Mouse (Mus musculus) embryo, embryonic 10 days (tissue): ENCODE measurements around the gene Dhps.
"Not testable (repeated sequence)": the region's sequence is repeated elsewhere in the genome, so short reads cannot be mapped to it uniquely, and the experiment has no call there.

Source experiments
- DNase-seq: peaks from one replicate; pipeline ENCODE4 v3.0.0-alpha.2; 2015; ENCODE audit warnings: low spot score

The Dhps gene

GRCm38 (mm10) chr8:85062603-85063002, 9.0 kb upstream of the Dhps start:
- no peak for DNase-seq

DNA sequence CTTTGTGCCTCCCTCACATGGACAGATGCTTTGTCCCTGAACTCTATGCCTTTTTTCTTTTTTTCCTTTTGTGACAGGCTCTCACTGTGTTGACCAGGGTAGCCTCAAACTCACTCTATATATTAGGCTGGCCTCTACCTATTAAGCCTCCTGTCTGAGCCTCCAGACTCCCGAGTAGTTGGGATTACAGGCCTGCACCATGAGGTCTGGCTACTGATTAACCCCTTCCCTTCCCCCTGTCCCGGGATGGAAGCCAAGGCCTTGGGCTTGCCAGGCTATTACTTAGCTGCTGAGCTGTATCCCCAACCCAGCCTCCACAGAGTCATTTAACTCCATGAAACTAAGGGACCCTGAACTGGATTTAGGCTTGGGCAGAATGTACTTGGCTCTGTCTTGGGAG, 6.3 kb upstream of the Dhps start:
- DNase-seq = no peak

GRCm38 (mm10) chr8:85067155-85067554, 4.4 kb upstream of the Dhps start:
- no peak for DNase-seq

- DNase-seq = no peak
Observed at GRCm38 (mm10) chr8:85067982-85068381, 3.6 kb upstream of the Dhps start, which contains the start of gene Gm5741. TSS of gene Gm5741 (minus strand) at chr8:85067982.

GRCm38 (mm10) chr8:85071041-85071440, 516 bp upstream of the Dhps start:
- DNase-seq = peak; percentile 23

- DNase-seq = no peak
Observed at GRCm38 (mm10) chr8:85072364-85072929, 890 bp downstream of the Dhps start.

DNA sequence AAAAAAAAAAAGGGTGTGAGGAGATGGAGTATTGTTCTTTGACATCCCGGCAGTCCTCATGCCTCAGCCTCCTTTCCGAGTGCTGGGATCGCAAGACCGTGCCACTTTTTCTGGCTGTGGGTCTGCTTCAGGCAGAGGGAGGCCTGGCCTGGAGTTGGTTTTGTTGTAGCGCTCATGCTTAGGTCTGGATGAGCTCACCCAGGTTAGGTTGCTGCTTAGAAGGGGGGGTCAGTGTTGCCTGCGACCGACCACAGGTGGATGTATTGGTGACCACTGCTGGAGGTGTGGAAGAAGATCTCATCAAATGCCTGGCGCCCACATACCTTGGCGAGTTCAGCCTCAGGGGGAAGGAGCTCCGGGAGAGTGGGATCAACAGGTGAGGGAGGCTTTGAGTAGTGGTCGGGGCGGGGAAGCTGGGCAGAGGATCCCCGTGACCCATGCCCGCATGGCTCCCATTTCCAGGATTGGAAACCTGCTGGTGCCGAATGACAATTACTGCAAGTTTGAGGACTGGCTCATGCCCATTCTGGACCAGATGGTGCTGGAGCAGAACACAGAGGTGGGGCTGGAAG, 1.6 kb downstream of the Dhps start:
- no peak for DNase-seq

DNA sequence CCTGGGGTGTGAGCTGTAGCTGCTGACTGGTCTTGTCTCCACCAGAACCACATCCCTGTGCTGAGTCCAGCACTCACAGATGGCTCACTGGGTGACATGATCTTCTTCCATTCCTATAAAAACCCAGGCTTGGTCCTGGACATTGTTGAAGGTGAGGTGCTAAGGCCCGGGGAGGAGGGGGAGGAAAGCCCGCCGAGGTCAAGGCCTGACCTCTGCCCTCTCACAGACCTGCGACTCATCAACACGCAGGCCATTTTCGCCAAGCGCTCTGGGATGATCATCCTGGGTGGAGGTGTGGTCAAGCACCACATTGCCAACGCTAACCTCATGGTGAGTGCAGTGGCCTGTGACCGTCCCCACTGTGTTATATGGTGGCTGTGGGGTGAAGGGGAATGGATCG, 2.6 kb downstream of the Dhps start:
- no peak for DNase-seq

DNA sequence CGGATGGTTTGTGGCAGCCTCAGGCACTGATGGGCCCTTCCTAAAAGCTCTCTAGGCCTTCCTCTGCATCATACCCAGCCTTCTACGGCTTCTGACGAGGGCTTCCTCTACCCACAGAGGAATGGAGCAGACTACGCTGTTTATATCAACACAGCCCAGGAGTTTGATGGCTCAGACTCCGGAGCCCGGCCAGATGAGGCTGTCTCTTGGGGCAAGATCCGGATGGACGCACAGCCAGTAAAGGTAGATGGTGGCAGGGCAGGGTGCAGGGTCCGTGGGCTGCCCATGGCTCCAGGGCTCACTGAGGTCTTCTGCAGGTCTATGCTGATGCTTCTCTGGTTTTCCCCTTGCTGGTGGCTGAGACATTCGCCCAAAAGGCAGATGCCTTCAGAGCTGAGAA, 3.1 kb downstream of the Dhps start:
- no peak for DNase-seq

GRCm38 (mm10) chr8:85076001-85076400, 4.4 kb downstream of the Dhps start:
- DNase-seq = peak; percentile 64

- peak; percentile 94 for DNase-seq
Observed at GRCm38 (mm10) chr8:85076993-85077392, 5.4 kb downstream of the Dhps start.

DNA sequence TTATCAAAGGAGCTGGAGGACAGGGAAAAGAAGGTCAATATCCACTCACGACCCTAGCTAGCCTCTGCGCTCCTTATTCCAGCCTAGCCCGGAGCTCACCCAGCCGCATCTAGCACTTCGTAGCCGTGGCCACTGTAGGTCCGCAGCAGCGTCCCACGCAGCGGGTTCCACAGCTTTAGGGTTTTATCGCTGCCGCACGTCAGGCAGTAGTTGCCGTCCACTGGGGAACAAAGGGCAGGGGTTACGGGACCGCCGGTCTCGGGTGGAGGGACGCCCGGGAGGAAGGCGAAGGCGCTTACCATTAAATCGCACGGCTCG, 8.6 kb downstream of the Dhps start:
- peak; percentile 22 for DNase-seq

GRCm38 (mm10) chr8:85080532-85081215, 9.1 kb downstream of the Dhps start, which contains the start of gene Wdr83os:
TSS of gene Wdr83os (plus strand) at chr8:85080740.
- peak; percentile 73 for DNase-seq

DNA sequence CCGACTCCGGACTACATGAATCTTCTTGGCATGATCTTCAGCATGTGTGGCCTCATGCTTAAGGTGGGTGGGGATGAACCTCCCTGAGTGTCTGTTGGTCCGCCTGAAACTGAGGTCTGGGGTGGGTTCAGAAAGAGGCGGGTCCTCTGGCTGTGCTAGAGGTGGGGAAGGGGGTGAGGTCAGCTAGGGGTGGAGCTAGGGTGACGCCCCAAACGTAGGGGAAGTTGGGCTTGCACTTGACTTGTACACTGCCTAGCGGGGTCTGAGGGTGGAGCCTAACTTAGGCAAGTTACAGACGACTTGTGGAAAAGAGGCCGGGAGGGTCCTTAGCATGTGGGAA, 9.6 kb downstream of the Dhps start, which contains the start of gene Wdr83:
Gene Wdr83, minus strand, starts transcription at position 91 of the 340 bp plus-strand sequence.
- DNase-seq = peak; percentile 79

DNA sequence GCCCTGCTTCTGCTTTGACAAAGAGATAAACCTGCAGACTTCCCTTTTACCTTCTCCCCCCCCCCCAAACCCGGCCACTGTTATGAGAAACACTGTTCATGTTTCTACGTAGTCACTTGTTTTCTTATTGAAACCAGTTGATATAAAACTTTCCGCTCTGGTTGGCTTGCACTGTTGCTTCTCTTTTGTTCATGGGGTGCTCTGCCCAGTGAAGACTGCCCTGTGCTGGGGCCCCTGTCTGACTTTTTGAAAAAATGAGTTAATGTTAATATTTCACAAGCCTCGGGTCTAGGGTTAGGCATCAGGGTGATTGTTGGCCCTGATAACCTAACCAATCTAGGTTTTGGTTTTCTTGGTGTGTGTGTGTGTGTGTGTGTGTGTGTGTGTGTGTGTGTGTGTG, 10.6 kb downstream of the Dhps start:
- not testable (repeated sequence) for DNase-seq

GRCm38 (mm10) chr8:85083108-85083813, 11.7 kb downstream of the Dhps start, which contains the start of gene Man2b1:
TSS of gene Man2b1 (plus strand) at chr8:85083270.
- DNase-seq = peak; percentile 85

DNA sequence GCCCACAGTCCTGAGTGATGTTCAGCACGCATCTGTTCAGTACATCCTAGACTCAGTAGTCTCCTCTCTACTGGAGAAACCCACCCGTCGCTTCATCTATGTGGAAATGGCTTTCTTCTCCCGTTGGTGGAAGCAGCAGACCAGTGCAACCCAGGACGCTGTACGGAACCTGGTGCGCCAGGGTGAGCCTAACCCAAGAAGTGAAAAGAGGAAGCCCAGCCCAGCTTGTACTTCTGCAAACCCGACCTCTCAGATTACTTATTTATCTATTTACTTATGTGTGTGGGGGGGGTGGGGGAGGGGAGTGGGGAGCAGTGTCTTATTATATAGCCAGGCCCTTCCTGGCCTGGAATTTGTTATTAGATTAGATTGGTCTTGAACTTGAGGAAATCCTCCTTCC, 13.1 kb downstream of the Dhps start:
- DNase-seq = no peak

- DNase-seq = no peak
Observed at GRCm38 (mm10) chr8:85086238-85086637, 14.7 kb downstream of the Dhps start.

- no peak for DNase-seq
Observed at GRCm38 (mm10) chr8:85088771-85089170, 17.2 kb downstream of the Dhps start.

DNA sequence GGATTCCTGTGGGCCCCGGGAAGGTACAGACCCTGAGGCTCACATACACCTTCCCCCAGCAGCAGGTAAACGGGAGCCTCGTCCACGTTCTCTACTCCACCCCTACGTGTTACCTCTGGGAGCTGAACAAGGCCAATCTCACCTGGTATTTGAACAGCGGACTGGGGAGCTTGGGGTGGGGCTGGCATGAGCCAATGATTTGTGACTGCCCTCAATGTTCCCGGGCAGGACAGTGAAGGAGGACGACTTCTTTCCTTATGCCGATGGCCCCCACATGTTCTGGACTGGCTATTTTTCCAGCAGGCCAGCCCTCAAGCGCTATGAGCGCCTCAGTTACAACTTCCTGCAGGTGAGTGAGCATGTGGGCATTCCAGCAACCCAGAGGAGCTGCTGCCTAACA, 19.3 kb downstream of the Dhps start:
- DNase-seq = no peak

- DNase-seq = no peak
Observed at GRCm38 (mm10) chr8:85091526-85092090, 20.1 kb downstream of the Dhps start.

DNA sequence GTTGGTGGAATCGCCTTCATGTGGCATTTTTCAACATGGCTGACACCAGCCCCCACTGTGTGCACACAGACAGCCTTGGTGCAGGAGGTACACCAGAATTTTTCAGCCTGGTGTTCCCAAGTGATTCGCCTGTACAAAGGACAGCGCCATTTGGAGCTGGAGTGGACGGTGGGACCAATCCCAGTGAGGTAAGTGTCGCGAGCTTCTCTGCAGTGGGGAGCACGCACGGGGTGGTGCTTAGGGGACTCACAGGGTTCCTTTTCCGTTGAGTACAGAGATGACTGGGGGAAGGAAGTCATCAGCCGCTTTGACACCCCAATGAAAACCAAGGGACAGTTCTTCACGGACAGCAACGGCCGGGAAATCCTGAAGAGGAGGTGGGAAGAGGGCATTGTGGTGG, 23.5 kb downstream of the Dhps start:
- DNase-seq = no peak

DNA sequence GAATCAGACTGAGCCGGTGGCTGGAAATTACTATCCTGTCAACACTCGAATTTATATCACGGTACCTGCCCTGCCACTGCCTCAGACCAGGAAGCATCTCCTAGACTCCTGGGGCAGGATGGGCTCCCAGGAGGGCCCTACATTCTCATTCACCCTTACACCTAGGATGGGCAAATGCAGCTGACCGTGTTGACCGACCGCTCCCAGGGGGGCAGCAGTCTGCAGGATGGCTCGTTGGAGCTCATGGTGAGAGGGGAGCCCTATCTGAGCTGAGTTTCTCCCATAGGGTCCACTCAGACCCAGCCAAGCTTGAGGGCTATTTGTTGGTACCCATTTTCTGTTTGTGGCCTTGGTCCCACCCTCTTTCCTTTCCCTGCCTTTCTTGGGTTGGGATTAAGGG, 24.0 kb downstream of the Dhps start:
- no peak for DNase-seq
